Mouse (Mus musculus): ENCODE measurements around the gene Aunip. TPM values are rescaled to one million over a fixed set of nuclear protein-coding genes. Genes with fewer than 3 reads are reported as not detected.

Aunip gene
- total and polyA plus RNA-seq, 2 experiments: 0.09 TPM; not detected in 1

- H3K27ac ChIP-seq (replicated peaks; ENCODE audit: insufficient read depth, low read depth, low read length): no peak overlapping the region
- no peak overlapping the region for H3K4me3 ChIP-seq (ENCODE audit: insufficient read depth, low read depth, low read length)
- H3K9ac ChIP-seq (ENCODE audit: low read depth, low read length): no peak overlapping the region
- 88% methylated on average over 6 of the region's 6 CpGs for WGBS
- no peaks in the 10 kb centered on the region for H3K4me1 ChIP-seq (ENCODE audit: control insufficient read depth, insufficient read depth, low read length)
- H3K27me3 ChIP-seq (ENCODE audit: control insufficient read depth, insufficient read depth, low read length): no peaks in the 10 kb centered on the region
- no peaks in the 10 kb centered on the region for H3K79me2 ChIP-seq (ENCODE audit: control insufficient read depth, insufficient read depth, low read length)
- DNase-seq (ENCODE audit: extremely low read depth, low read depth, low spot score): no peak
- TF ChIP-seq CTCF (IDR thresholded peaks at IDR 0.05; ENCODE audit: low read depth, low read length) (peak; percentile 58), POLR2A (IDR thresholded peaks at IDR 0.05; ENCODE audit: extremely low read depth, insufficient read depth, low read length) (no peak)
- H3K36me3 ChIP-seq (ENCODE audit: control insufficient read depth, insufficient read depth, low read length): no peaks in the 10 kb centered on the region
These were observed 58.4 kb downstream of the Aunip start for GRCm38 (mm10) chr4:134569205-134569604.

- no peak overlapping the region for H3K27ac ChIP-seq (replicated peaks; ENCODE audit: insufficient read depth, low read depth, low read length)
- H3K9ac ChIP-seq (ENCODE audit: low read depth, low read length): no peak overlapping the region
- H3K36me3 ChIP-seq (ENCODE audit: control insufficient read depth, insufficient read depth, low read length): no peaks in the 10 kb centered on the region
- H3K27me3 ChIP-seq (ENCODE audit: control insufficient read depth, insufficient read depth, low read length): no peaks in the 10 kb centered on the region
- no peak overlapping the region for H3K4me3 ChIP-seq (ENCODE audit: insufficient read depth, low read depth, low read length)
- WGBS: 92% methylated on average over 8 of the region's 8 CpGs
- DNase-seq (ENCODE audit: extremely low read depth, low read depth, low spot score): no peak
- H3K4me1 ChIP-seq (ENCODE audit: control insufficient read depth, insufficient read depth, low read length): no peaks in the 10 kb centered on the region
- no peaks in the 10 kb centered on the region for H3K79me2 ChIP-seq (ENCODE audit: control insufficient read depth, insufficient read depth, low read length)
- TF ChIP-seq POLR2A (IDR thresholded peaks at IDR 0.05; ENCODE audit: extremely low read depth, insufficient read depth, low read length): no peak
- no peak for TF ChIP-seq CTCF (IDR thresholded peaks at IDR 0.05; ENCODE audit: low read depth, low read length)
These were observed 59.0 kb downstream of the Aunip start for GRCm38 (mm10) chr4:134569831-134570230.

- Histone ChIP-seq H3K36me3 (ENCODE audit: control insufficient read depth, insufficient read depth, low read length) (no peaks in the 10 kb centered on the region), H3K4me1 (ENCODE audit: control insufficient read depth, insufficient read depth, low read length) (no peaks in the 10 kb centered on the region), H3K27ac (replicated peaks; ENCODE audit: insufficient read depth, low read depth, low read length) (no peak overlapping the region), H3K9ac (ENCODE audit: low read depth, low read length) (no peak overlapping the region), H3K27me3 (ENCODE audit: control insufficient read depth, insufficient read depth, low read length) (no peaks in the 10 kb centered on the region), H3K79me2 (ENCODE audit: control insufficient read depth, insufficient read depth, low read length) (no peaks in the 10 kb centered on the region), H3K4me3 (ENCODE audit: insufficient read depth, low read depth, low read length) (no peak overlapping the region)
- TF ChIP-seq POLR2A (IDR thresholded peaks at IDR 0.05; ENCODE audit: extremely low read depth, insufficient read depth, low read length): no peak
- TF ChIP-seq CTCF (IDR thresholded peaks at IDR 0.05; ENCODE audit: low read depth, low read length): no peak
- no peak for DNase-seq (ENCODE audit: extremely low read depth, low read depth, low spot score)
- WGBS: 88% methylated on average over 14 of the region's 14 CpGs
These were observed 60.1 kb downstream of the Aunip start for GRCm38 (mm10) chr4:134570704-134571451.

GRCm38 (mm10) chr4:134572449-134573300, 61.9 kb downstream of the Aunip start:
- Histone ChIP-seq H3K27ac (replicated peaks; ENCODE audit: insufficient read depth, low read depth, low read length) (no peak overlapping the region), H3K4me1 (ENCODE audit: control insufficient read depth, insufficient read depth, low read length) (no peaks in the 10 kb centered on the region), H3K9ac (ENCODE audit: low read depth, low read length) (no peak overlapping the region), H3K79me2 (ENCODE audit: control insufficient read depth, insufficient read depth, low read length) (no peaks in the 10 kb centered on the region), H3K27me3 (ENCODE audit: control insufficient read depth, insufficient read depth, low read length) (no peaks in the 10 kb centered on the region), H3K4me3 (ENCODE audit: insufficient read depth, low read depth, low read length) (no peak overlapping the region), H3K36me3 (ENCODE audit: control insufficient read depth, insufficient read depth, low read length) (no peaks in the 10 kb centered on the region)
- DNase-seq (ENCODE audit: extremely low read depth, low read depth, low spot score): no peak
- TF ChIP-seq POLR2A (IDR thresholded peaks at IDR 0.05; ENCODE audit: extremely low read depth, insufficient read depth, low read length): no peak
- TF ChIP-seq CTCF (IDR thresholded peaks at IDR 0.05; ENCODE audit: low read depth, low read length): no peak
- WGBS: 80% methylated on average over 24 of the region's 24 CpGs

Other genes with a start within 250 kb of the Aunip start
- 7.4 and 7.8 TPM in 2 replicates for gene Pdik1l, start 223.1 kb upstream of the Aunip start, total RNA-seq (2014; rRNA removed)
- gene Pdik1l, start 223.1 kb upstream of the Aunip start, polyA plus RNA-seq (2012; rRNA removed): 2.6 and 2.7 TPM in 2 replicates
- 0.09 TPM in 1 of 2 replicates, not detected in the other for gene Trim63, start 195.9 kb upstream of the Aunip start, total RNA-seq (2014; rRNA removed)
- gene Trim63, start 195.9 kb upstream of the Aunip start, polyA plus RNA-seq (2012; rRNA removed): not detected in 2 replicates
- gene Slc30a2, start 167.8 kb upstream of the Aunip start, total RNA-seq (2014; rRNA removed): under 0.01 and 0.07 TPM in 2 replicates
- gene Slc30a2, start 167.8 kb upstream of the Aunip start, polyA plus RNA-seq (2012; rRNA removed): not detected in 2 replicates
- 0.47 and 1.6 TPM in 2 replicates for gene Extl1, start 127.1 kb upstream of the Aunip start, total RNA-seq (2014; rRNA removed)
- 5.6 and 6.6 TPM in 2 replicates for gene Extl1, start 127.1 kb upstream of the Aunip start, polyA plus RNA-seq (2012; rRNA removed)
- 74.7 and 78.2 TPM in 2 replicates for gene Pafah2, start 114.7 kb upstream of the Aunip start, total RNA-seq (2014; rRNA removed)
- 79.3 and 116 TPM in 2 replicates for gene Pafah2, start 114.7 kb upstream of the Aunip start, polyA plus RNA-seq (2012; rRNA removed)
- 4.4 and 12.8 TPM in 2 replicates for gene Stmn1, start 42.7 kb upstream of the Aunip start, total RNA-seq (2014; rRNA removed)
- 0.49 and 2.8 TPM in 2 replicates for gene Stmn1, start 42.7 kb upstream of the Aunip start, polyA plus RNA-seq (2012; rRNA removed)
- 18.7 and 20.3 TPM in 2 replicates for gene Paqr7, start 14.3 kb upstream of the Aunip start, total RNA-seq (2014; rRNA removed)
- 46.1 and 58.5 TPM in 2 replicates for gene Paqr7, start 14.3 kb upstream of the Aunip start, polyA plus RNA-seq (2012; rRNA removed)
- gene Mtfr1l, start 24.4 kb downstream of the Aunip start, total RNA-seq (2014; rRNA removed): 50.9 and 55.1 TPM in 2 replicates
- 80.1 and 96.7 TPM in 2 replicates for gene Mtfr1l, start 24.4 kb downstream of the Aunip start, polyA plus RNA-seq (2012; rRNA removed)
- 0.74 and 1.1 TPM in 2 replicates for gene Selenon, start 41.2 kb downstream of the Aunip start, total RNA-seq (2014; rRNA removed)
- gene Selenon, start 41.2 kb downstream of the Aunip start, polyA plus RNA-seq (2012; rRNA removed): 1.2 and 2.4 TPM in 2 replicates
- 1.1 and 1.3 TPM in 2 replicates for gene Man1c1, start 193.3 kb downstream of the Aunip start, total RNA-seq (2014; rRNA removed)
- 0.86 and 1.1 TPM in 2 replicates for gene Man1c1, start 193.3 kb downstream of the Aunip start, polyA plus RNA-seq (2012; rRNA removed)